Mouse (Mus musculus) G1E (cell line): ENCODE results near the gene Ttc25. TPM values are rescaled to one million over a fixed set of nuclear protein-coding genes. Genes with fewer than 3 reads are reported as not detected.

Experiments
- ATAC-seq: 2 replicates; pipeline ENCODE4 v1.8.0; 2016; ENCODE audit warnings: mild to moderate bottlenecking; ENCODE audit not compliant: insufficient number of reproducible peaks, poor library complexity, low FRiP score, severe bottlenecking; ENCODE audit errors: extremely low read depth
- DNase-seq: peaks from one replicate; pipeline ENCODE4 v3.0.0; 2012; ENCODE audit warnings: low spot score
- H3K27me3 ChIP-seq: 2 replicates; pipeline ENCODE4 v1.6.1; 2012; ENCODE audit warnings: mild to moderate bottlenecking, low read length, inconsistent platforms; ENCODE audit not compliant: insufficient read depth
- H3K36me3 ChIP-seq: replicated peaks from 2 replicates; pipeline ENCODE3; 2012; ENCODE audit warnings: mild to moderate bottlenecking, inconsistent platforms
- H3K4me1 ChIP-seq: 2 replicates; pipeline ENCODE4 v1.6.1; 2012; ENCODE audit warnings: low read depth, low read length, inconsistent platforms, mixed read lengths; ENCODE audit not compliant: insufficient read depth
- H3K4me3 ChIP-seq: 2 replicates; pipeline ENCODE4 v1.5.1; 2012; ENCODE audit warnings: low read depth, mild to moderate bottlenecking, inconsistent platforms, low read length, moderate library complexity, mixed read lengths
- H3K9me3 ChIP-seq: replicated peaks from 2 replicates; pipeline ENCODE4 v1.6.1; 2012; ENCODE audit warnings: inconsistent platforms
- CTCF ChIP-seq: IDR thresholded peaks from 2 replicates; pipeline ENCODE4 v1.5.1; 2012; ENCODE audit warnings: low read depth, low read length, inconsistent platforms, mixed read lengths
- GATA1 ChIP-seq: IDR thresholded peaks from 2 replicates; pipeline ENCODE4 v1.6.1; 2012; ENCODE audit warnings: borderline replicate concordance, low read length, inconsistent platforms, mixed read lengths
- GATA2 ChIP-seq: IDR thresholded peaks from 2 replicates; pipeline ENCODE4 v1.6.1; 2012; ENCODE audit warnings: low read depth, low read length, inconsistent platforms, borderline replicate concordance
- POLR2AphosphoS5 ChIP-seq: IDR thresholded peaks from 2 replicates; pipeline ENCODE4 v1.6.1; 2012; ENCODE audit warnings: low read depth, low read length, inconsistent platforms; ENCODE audit not compliant: insufficient replicate concordance
- TAL1 ChIP-seq: conservative IDR thresholded peaks from 2 replicates; pipeline ENCODE4 v1.6.1; 2012; ENCODE audit warnings: low read depth, low read length, inconsistent platforms, mixed read lengths
- polyA plus RNA-seq: library from polyadenylated mRNA; stranded (reverse); fragments of >175 nt; gene quantifications from 2 replicates; pipeline ENCODE4 v1.2.3, GENCODE M21; 2012
- total RNA-seq, 2 experiments: library from RNA; stranded (forward) in 1 of 2; stranded (reverse) in 1 of 2; fragments of 200-1000 nt in 1 of 2; fragments of >200 nt in 1 of 2; fragmentation: Nextera tagmentation in 1 of 2; gene quantifications; 2 replicates each; pipeline ENCODE4 v1.2.3; 2014 to 2017

The Ttc25 gene
- total and polyA plus RNA-seq, 3 experiments, result 0.21 to 0.60 TPM; not detected in 1

DNA sequence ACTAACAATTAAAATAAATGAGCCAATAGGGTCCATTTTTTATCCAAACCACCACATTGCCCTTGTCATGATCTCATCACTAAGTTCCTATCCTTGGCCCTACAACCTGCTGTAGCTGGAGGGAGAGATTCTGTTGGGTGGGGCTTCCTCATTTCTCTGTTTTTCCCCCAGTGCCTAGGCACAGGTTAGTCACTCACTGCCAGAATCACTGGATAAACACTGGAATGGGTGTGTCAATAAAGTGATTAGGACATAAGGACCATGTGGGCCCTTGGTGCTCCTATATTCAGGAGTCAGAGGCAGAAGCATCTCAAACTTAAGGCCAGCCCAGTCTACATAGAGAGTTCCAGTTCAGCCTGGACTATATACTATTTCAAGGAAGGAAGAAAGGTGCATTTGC is 8.9 kb upstream of the Ttc25 start:
- DNase-seq, result no peak
- TF ChIP-seq GATA2, result no peak
- TF ChIP-seq CTCF, result no peak
- no peak for TF ChIP-seq GATA1
- TF ChIP-seq TAL1, result no peak
- no peak for TF ChIP-seq POLR2AphosphoS5
- Histone ChIP-seq H3K36me3 (no peaks in the 10 kb centered on the region), H3K4me1 (peaks cover 6% of the 10 kb centered on the region), H3K4me3 (no peak overlapping the region), H3K27me3 (peaks cover 23% of the 10 kb centered on the region), H3K9me3 (peaks cover 7% of the 10 kb centered on the region)
- no peak for ATAC-seq

- no peaks in the 10 kb centered on the region for H3K36me3 ChIP-seq
- H3K9me3 ChIP-seq, result no peaks in the 10 kb centered on the region
- ATAC-seq (no peak), DNase-seq (no peak)
- no peak overlapping the region for H3K4me3 ChIP-seq
- TF ChIP-seq POLR2AphosphoS5, result no peak
- TF ChIP-seq GATA2, result no peak
- no peak for TF ChIP-seq TAL1
- no peak for TF ChIP-seq GATA1
- no peak for TF ChIP-seq CTCF
- peaks cover 24% of the 10 kb centered on the region for H3K4me1 ChIP-seq
- H3K27me3 ChIP-seq, result peaks cover 24% of the 10 kb centered on the region
Measured at GRCm38 (mm10) chr11:100540966-100541365, 4.4 kb upstream of the Ttc25 start.

DNA sequence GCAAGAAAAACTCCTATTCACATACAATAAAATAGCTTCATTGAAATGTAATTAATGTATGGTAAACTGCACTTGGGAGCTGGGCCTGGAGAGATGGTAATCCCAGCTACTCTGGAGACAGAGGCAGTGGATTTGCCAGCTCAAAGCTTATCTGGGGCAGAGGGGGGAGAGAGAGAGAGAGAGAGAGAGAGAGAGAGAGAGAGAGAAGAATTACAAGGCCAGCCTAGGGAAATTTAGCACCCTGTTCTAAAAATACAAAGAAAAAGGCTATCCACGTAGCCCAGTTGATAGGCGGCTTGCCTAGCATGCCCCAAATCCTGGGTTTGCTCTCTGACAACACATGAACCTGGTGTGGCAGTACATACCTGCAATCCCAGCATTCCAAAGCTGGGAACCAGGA is 3.8 kb upstream of the Ttc25 start:
- TF ChIP-seq POLR2AphosphoS5, result no peak
- no peak for TF ChIP-seq GATA2
- TF ChIP-seq CTCF, result no peak
- no peak for TF ChIP-seq TAL1
- no peak for TF ChIP-seq GATA1
- H3K36me3 ChIP-seq, result no peaks in the 10 kb centered on the region
- DNase-seq (no peak), ATAC-seq (no peak)
- peaks cover 28% of the 10 kb centered on the region for H3K4me1 ChIP-seq
- peaks cover 22% of the 10 kb centered on the region for H3K27me3 ChIP-seq
- H3K9me3 ChIP-seq, result no peaks in the 10 kb centered on the region
- no peak overlapping the region for H3K4me3 ChIP-seq

- H3K4me3 ChIP-seq, result peak overlapping the region; percentile 69
- TF ChIP-seq GATA2 (no peak), GATA1 (no peak), TAL1 (no peak), POLR2AphosphoS5 (no peak), CTCF (no peak)
- ATAC-seq, result no peak
- H3K4me1 ChIP-seq, result peaks cover 55% of the 10 kb centered on the region
- peaks cover 19% of the 10 kb centered on the region for H3K27me3 ChIP-seq
- DNase-seq, result no peak
- H3K9me3 ChIP-seq, result no peaks in the 10 kb centered on the region
- no peaks in the 10 kb centered on the region for H3K36me3 ChIP-seq
Measured at GRCm38 (mm10) chr11:100545746-100546085, 309 bp downstream of the Ttc25 start.

DNA sequence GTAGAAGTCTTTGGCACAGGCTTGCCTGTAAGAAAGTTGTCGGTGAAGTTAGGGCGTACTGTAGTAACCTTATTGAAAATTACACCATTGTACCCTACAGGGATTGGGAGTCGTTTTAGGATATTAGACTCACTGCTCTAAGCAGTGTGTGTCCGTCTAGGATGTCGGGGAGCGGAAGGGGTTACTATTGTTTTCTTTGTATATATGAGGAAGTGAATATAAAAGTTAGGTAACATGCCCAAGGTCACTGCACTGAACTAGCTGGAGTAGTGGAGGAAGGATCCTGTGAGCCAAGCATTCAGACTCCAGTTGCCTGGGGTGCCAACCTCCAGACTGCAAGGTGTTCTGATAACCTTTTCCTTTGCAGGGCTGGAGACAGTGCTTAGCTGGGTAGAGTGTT is 1.5 kb downstream of the Ttc25 start:
- no peak overlapping the region for H3K4me3 ChIP-seq
- no peaks in the 10 kb centered on the region for H3K36me3 ChIP-seq
- no peak for DNase-seq
- ATAC-seq, result no peak
- peaks cover 49% of the 10 kb centered on the region for H3K4me1 ChIP-seq
- TF ChIP-seq POLR2AphosphoS5, result no peak
- no peak for TF ChIP-seq GATA1
- no peak for TF ChIP-seq GATA2
- TF ChIP-seq TAL1, result no peak
- no peak for TF ChIP-seq CTCF
- peaks cover 21% of the 10 kb centered on the region for H3K27me3 ChIP-seq
- H3K9me3 ChIP-seq, result no peaks in the 10 kb centered on the region

GRCm38 (mm10) chr11:100548141-100548540 is 2.7 kb downstream of the Ttc25 start:
- Histone ChIP-seq H3K27me3 (peaks cover 26% of the 10 kb centered on the region), H3K36me3 (no peaks in the 10 kb centered on the region), H3K4me3 (no peak overlapping the region; the same call in 1 of the 2 replicates), H3K9me3 (no peaks in the 10 kb centered on the region), H3K4me1 (peaks cover 48% of the 10 kb centered on the region)
- ATAC-seq (no peak), DNase-seq (peak; percentile 29)
- TF ChIP-seq GATA2, result no peak
- TF ChIP-seq GATA1, result no peak
- no peak for TF ChIP-seq CTCF
- no peak for TF ChIP-seq TAL1
- no peak for TF ChIP-seq POLR2AphosphoS5

- no peak for DNase-seq
- Histone ChIP-seq H3K36me3 (no peaks in the 10 kb centered on the region), H3K9me3 (no peaks in the 10 kb centered on the region), H3K27me3 (peaks cover 32% of the 10 kb centered on the region), H3K4me3 (no peak overlapping the region), H3K4me1 (peaks cover 48% of the 10 kb centered on the region)
- ATAC-seq, result no peak
- TF ChIP-seq CTCF, result no peak
- no peak for TF ChIP-seq GATA2
- TF ChIP-seq POLR2AphosphoS5, result no peak
- no peak for TF ChIP-seq TAL1
- TF ChIP-seq GATA1, result no peak
Measured at GRCm38 (mm10) chr11:100549466-100549865, 4.1 kb downstream of the Ttc25 start.
